Comparison of ENCODE assay signal across 29 mouse cellular contexts in the genomic region with DNA sequence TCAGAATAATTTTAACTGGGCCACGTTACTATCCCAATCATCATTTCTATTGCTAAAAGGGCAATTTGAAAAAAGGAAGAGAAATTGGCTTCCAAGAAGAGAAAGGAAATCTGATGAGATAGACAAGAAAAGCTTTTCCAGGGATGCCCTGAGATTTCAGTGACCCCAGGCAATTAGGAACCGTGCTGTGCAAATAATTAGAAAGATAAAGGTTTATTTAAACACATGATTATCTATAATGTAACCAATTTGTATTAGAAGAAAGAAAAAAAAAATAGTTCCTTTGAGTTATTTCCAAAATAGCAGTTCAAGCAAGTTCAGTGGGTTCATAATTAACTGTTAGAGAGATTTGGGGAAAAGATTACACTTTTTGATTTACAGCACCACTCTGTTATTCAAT.
"Had no signal": no experiment of that assay in that cellular context is flagged by ENCODE, and none has a peak within 500 bp of the region (broad histone marks: within the 10 kb centered on the region; RNA-seq: fewer than 3 reads in every experiment).

No protein-coding gene starts in this region.

- H3K4me2 ChIP-seq: heart, embryonic 11.5 days; heart, embryonic 12.5 days; hindbrain, embryonic 12.5 days; hindbrain, embryonic 13.5 days; hindbrain, embryonic 14.5 days; hindbrain, embryonic 15.5 days; kidney, embryonic 15.5 days had no signal

- H3K36me3 ChIP-seq: heart, embryonic 10.5 days; heart, embryonic 12.5 days; heart, embryonic 13.5 days; heart, embryonic 15.5 days; hindbrain, embryonic 10.5 days; hindbrain, embryonic 12.5 days; hindbrain, embryonic 13.5 days; hindbrain, embryonic 15.5 days; intestine, embryonic 15.5 days; kidney, embryonic 15.5 days had no signal

- H3K9ac ChIP-seq: heart, embryonic 12.5 days; heart, embryonic 15.5 days; hindbrain, embryonic 12.5 days; hindbrain, embryonic 13.5 days; hindbrain, embryonic 14.5 days; hindbrain, embryonic 15.5 days; intestine, embryonic 15.5 days; kidney, embryonic 15.5 days had no signal

- H3K4me3 ChIP-seq: heart, embryonic 10.5 days; heart, embryonic 12.5 days; heart, embryonic 13.5 days; heart, embryonic 15.5 days; hindbrain, embryonic 10.5 days; hindbrain, embryonic 12.5 days; hindbrain, embryonic 13.5 days; hindbrain, embryonic 15.5 days; intestine, embryonic 15.5 days; kidney, embryonic 15.5 days; layer of hippocampus, adult 2 months had no signal

- H3K4me1 ChIP-seq: intestine, embryonic 15.5 days had no signal

- ATAC-seq: hindbrain, embryonic 16.5 days; hindbrain, postnatal 0 days; inflammation-experienced regulatory T-cells, adult 6 months had no signal

- H3K27me3 ChIP-seq: heart, embryonic 12.5 days; heart, embryonic 13.5 days; heart, embryonic 15.5 days; hindbrain, embryonic 12.5 days; hindbrain, embryonic 13.5 days; hindbrain, embryonic 15.5 days; intestine, embryonic 15.5 days; kidney, embryonic 15.5 days had no signal

- H3K27ac ChIP-seq: heart, embryonic 13.5 days; heart, embryonic 15.5 days; hindbrain, embryonic 10.5 days; hindbrain, embryonic 12.5 days; hindbrain, embryonic 13.5 days; hindbrain, embryonic 14.5 days; hindbrain, embryonic 15.5 days; hindbrain, postnatal 0 days; intestine, embryonic 15.5 days; kidney, embryonic 15.5 days; kidney, postnatal 0 days; layer of hippocampus, adult 2 months had no signal

- H3K9me3 ChIP-seq: heart, embryonic 10.5 days; heart, embryonic 12.5 days; heart, embryonic 13.5 days; heart, embryonic 15.5 days; hindbrain, embryonic 10.5 days; hindbrain, embryonic 12.5 days; hindbrain, embryonic 13.5 days; hindbrain, embryonic 15.5 days; intestine, embryonic 15.5 days; kidney, embryonic 15.5 days had no signal

- DNase-seq: heart, postnatal 10 days; heart, postnatal 14 days; heart, postnatal 36 days; heart, postnatal 4 days; kidney, adult 11 months; kidney, adult 18-20 months; kidney, postnatal 10 days; kidney, postnatal 14 days; kidney, postnatal 25 days; kidney, postnatal 4 days; layer of hippocampus, adult 9-11 months; layer of hippocampus, postnatal 36 days had no signal
